Mouse (Mus musculus) layer of hippocampus, postnatal 25 days (tissue): ENCODE measurements around the gene Plrg1. TPM values are rescaled to one million over a fixed set of nuclear protein-coding genes. Genes with fewer than 3 reads are reported as not detected.

Experiments
- total RNA-seq, 2 experiments: library from RNA; stranded (reverse); gene quantifications; 2 replicates each; pipeline ENCODE4 v1.2.3; 2021

Plrg1 gene
- total RNA-seq, 2 experiments from 2014 or later = 45.0 to 51.1 TPM

Other genes starting within 250 kb of the Plrg1 start
- gene Rbm46, start 179.0 kb upstream of the Plrg1 start, total RNA-seq = under 1 TPM; 0.71 to 0.77 TPM
- gene Lrat, start 151.5 kb upstream of the Plrg1 start, total RNA-seq = not detected
- not detected for gene Fgg, start 47.8 kb upstream of the Plrg1 start, total RNA-seq
- under 1 TPM; 0.17 to 0.28 TPM for gene Fga, start 29.4 kb upstream of the Plrg1 start, total RNA-seq
- not detected for gene Fgb, start 5.7 kb upstream of the Plrg1 start, total RNA-seq
- gene Dchs2, start 72.4 kb downstream of the Plrg1 start, total RNA-seq = 1 to 10 TPM; 3.6 to 3.7 TPM